Mouse (Mus musculus) hindbrain, embryonic 16.5 days (tissue): ENCODE measurements around the gene Pigf. TPM values are rescaled to one million over a fixed set of nuclear protein-coding genes. Genes with fewer than 3 reads are reported as not detected.
A peak's percentile ranks its signal among the peaks of the same experiment; 100 is the strongest.

Source experiments
- ATAC-seq: fragments of 200-750 bp; cut with Nextera tagmentation; 2 replicates; pipeline ENCODE4 v1.8.0; 2017; ENCODE audit warnings: moderate TSS enrichment, moderate library complexity
- H3K27ac ChIP-seq: fragments of 300-500 bp; sonication (generic); 2 replicates; pipeline ENCODE4 v1.5.1; 2014; ENCODE audit warnings: low read depth, mild to moderate bottlenecking, control low read depth, low read length, moderate library complexity
- H3K27me3 ChIP-seq: fragments of 300-500 bp; sonication (generic); replicated peaks from 2 replicates; pipeline ENCODE4 v1.6.1; 2014; ENCODE audit warnings: low read length; ENCODE audit not compliant: control insufficient read depth, insufficient read depth
- H3K36me3 ChIP-seq: fragments of 300-500 bp; sonication (generic); 2 replicates; pipeline ENCODE4 v1.6.1; 2014; ENCODE audit warnings: mild to moderate bottlenecking, low read length, moderate library complexity, mixed read lengths; ENCODE audit not compliant: control insufficient read depth, insufficient read depth
- H3K4me1 ChIP-seq: fragments of 300-500 bp; sonication (generic); 2 replicates; pipeline ENCODE4 v1.6.1; 2014; ENCODE audit warnings: low read depth, low read length; ENCODE audit not compliant: control insufficient read depth, insufficient read depth
- H3K4me2 ChIP-seq: fragments of 300-500 bp; sonication (generic); 2 replicates; pipeline ENCODE4 v1.6.1; 2014; ENCODE audit warnings: mild to moderate bottlenecking, low read length, control low read depth, moderate library complexity
- H3K4me3 ChIP-seq: fragments of 300-500 bp; sonication (generic); 2 replicates; pipeline ENCODE4 v1.5.1; 2014; ENCODE audit warnings: mild to moderate bottlenecking, low read length, control low read depth, moderate library complexity
- H3K9ac ChIP-seq: fragments of 300-500 bp; sonication (generic); 2 replicates; pipeline ENCODE4 v1.6.1; 2014; ENCODE audit warnings: low read depth, mild to moderate bottlenecking, control low read depth, low read length, moderate library complexity
- H3K9me3 ChIP-seq: fragments of 300-500 bp; sonication (generic); 2 replicates; pipeline ENCODE4 v1.6.1; 2014; ENCODE audit warnings: mild to moderate bottlenecking, low read length, moderate library complexity; ENCODE audit not compliant: control insufficient read depth
- WGBS: fragments of 180-500 bp; shearing (Covaris S2); extraction: QIAGEN DNeasy Blood & Tissue Kit; methylation state at CpG from one replicate; pipeline ENCODE4 v1.1.7; 2014; 5-methylcytosine and 5-hydroxymethylcytosine counted together
- polyA plus RNA-seq: library from polyadenylated mRNA; unstranded; fragments of >200 nt; fragmentation: Nextera tagmentation; extraction: Ambion mirVana; gene quantifications from 2 replicates; pipeline ENCODE4 v1.2.1, GENCODE M21; 2015

Pigf gene
- polyA plus RNA-seq, 1 experiment from 2014 or later, result 35.3 TPM

GRCm38 (mm10) chr17:86991306-86991705 lies 33.9 kb downstream of the Pigf start:
- Histone ChIP-seq H3K4me3 (no peak overlapping the region), H3K9ac (no peak overlapping the region), H3K9me3 (no peaks in the 10 kb centered on the region), H3K27me3 (no peaks in the 10 kb centered on the region), H3K4me1 (peaks cover 10% of the 10 kb centered on the region), H3K36me3 (no peaks in the 10 kb centered on the region), H3K27ac (no peak overlapping the region), H3K4me2 (no peak overlapping the region)
- ATAC-seq, result no peak
- WGBS, result 95% methylated on average over 8 of the region's 8 CpGs

DNA sequence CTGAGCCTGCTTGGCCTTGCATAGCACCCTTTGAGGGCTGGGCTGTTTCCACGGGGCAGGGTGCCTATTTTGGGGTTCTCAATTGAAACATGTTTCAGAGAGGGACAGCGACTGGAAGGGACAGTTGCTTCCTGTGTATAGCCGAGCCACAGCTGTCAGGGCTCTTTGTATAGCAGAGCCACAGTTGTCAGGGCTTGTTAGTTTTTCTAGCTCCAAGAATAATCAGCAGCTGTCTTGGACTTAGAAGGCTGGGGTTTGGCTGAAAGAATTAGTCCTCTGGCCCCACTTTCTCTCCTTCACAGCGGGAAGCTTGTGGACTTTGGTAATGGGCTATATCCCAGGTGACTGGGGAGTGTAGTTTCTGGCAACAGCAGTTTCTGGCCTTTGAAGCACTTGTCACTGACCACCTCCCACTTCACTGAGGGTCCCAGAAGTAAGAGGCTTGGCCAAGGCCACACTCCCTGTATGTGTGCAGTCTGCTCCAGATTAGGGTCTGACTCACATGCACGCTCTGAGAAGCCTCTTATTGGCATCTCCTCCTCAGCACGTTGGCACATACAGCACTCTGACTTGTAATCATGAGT lies 36.5 kb downstream of the Pigf start:
- no peak overlapping the region for H3K27ac ChIP-seq
- WGBS, result 45% methylated on average over 6 of the region's 6 CpGs

GRCm38 (mm10) chr17:86988161-86988560 lies 37.0 kb downstream of the Pigf start:
- peaks cover 11% of the 10 kb centered on the region for H3K4me1 ChIP-seq
- H3K4me2 ChIP-seq, result no peak overlapping the region
- no peak overlapping the region for H3K4me3 ChIP-seq
- no peaks in the 10 kb centered on the region for H3K36me3 ChIP-seq
- H3K27me3 ChIP-seq, result no peaks in the 10 kb centered on the region
- ATAC-seq, result no peak
- no peak overlapping the region for H3K9ac ChIP-seq
- H3K27ac ChIP-seq, result no peak overlapping the region
- H3K9me3 ChIP-seq, result no peaks in the 10 kb centered on the region
- WGBS, result 79% methylated on average over 5 of the region's 5 CpGs

More for the DNA sequence above, 36.5 kb downstream of the Pigf start:
- ATAC-seq, result peak; percentile 68
- Histone ChIP-seq H3K4me2 (no peak overlapping the region), H3K27me3 (no peaks in the 10 kb centered on the region), H3K9me3 (no peaks in the 10 kb centered on the region), H3K9ac (no peak overlapping the region), H3K4me1 (peaks cover 11% of the 10 kb centered on the region), H3K36me3 (no peaks in the 10 kb centered on the region), H3K4me3 (no peak overlapping the region)

GRCm38 (mm10) chr17:86986449-86987138 lies 38.6 kb downstream of the Pigf start:
- H3K9me3 ChIP-seq, result no peaks in the 10 kb centered on the region
- H3K4me3 ChIP-seq, result no peak overlapping the region
- no peaks in the 10 kb centered on the region for H3K36me3 ChIP-seq
- 0 out of 2 replicates have a peak overlapping the region, but pooled peaks have one; percentile 18 for H3K27ac ChIP-seq
- no peak overlapping the region for H3K9ac ChIP-seq
- ATAC-seq, result peak; percentile 16; the same call in 1 of the 2 replicates
- H3K4me1 ChIP-seq, result peaks cover 11% of the 10 kb centered on the region
- no peak overlapping the region for H3K4me2 ChIP-seq
- no peaks in the 10 kb centered on the region for H3K27me3 ChIP-seq
- WGBS, result 37% methylated on average over 17 of the region's 17 CpGs

DNA sequence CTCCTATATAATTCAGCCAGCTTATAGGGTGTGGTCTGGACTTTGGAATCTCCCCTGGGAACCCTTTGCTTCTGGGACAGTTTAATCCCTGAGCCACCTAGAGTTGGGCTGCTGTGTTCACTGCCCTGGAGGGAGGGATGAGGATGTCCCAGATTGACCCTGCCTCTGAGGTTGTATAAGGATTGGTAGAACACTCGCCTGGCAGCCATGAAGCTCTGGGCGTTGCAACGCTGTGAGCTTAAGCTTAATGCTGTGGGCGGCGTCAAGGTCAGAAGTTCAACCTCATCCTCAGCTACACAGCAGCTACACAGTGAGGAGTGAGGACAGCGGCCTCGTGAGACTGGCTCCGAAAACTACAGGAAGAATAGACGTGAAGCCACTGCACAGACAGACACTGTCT lies 42.7 kb downstream of the Pigf start:
- no peak for ATAC-seq

GRCm38 (mm10) chr17:86981701-86982100 lies 43.5 kb downstream of the Pigf start:
- Histone ChIP-seq H3K9me3 (no peaks in the 10 kb centered on the region), H3K4me3 (no peak overlapping the region), H3K27me3 (no peaks in the 10 kb centered on the region), H3K36me3 (0 out of 2 replicates have a peak, but pooled peaks cover 2% of the 10 kb centered on the region), H3K9ac (no peak overlapping the region), H3K27ac (no peak overlapping the region), H3K4me1 (peaks cover 5% of the 10 kb centered on the region), H3K4me2 (no peak overlapping the region)
- ATAC-seq, result no peak
- 100% methylated on average over 2 of the region's 2 CpGs for WGBS

More for the DNA sequence above, 42.7 kb downstream of the Pigf start:
- H3K9me3 ChIP-seq, result no peaks in the 10 kb centered on the region
- peaks cover 11% of the 10 kb centered on the region for H3K4me1 ChIP-seq
- no peak overlapping the region for H3K4me3 ChIP-seq
- H3K27me3 ChIP-seq, result no peaks in the 10 kb centered on the region
- H3K4me2 ChIP-seq, result no peak overlapping the region
- no peak overlapping the region for H3K9ac ChIP-seq
- no peak overlapping the region for H3K27ac ChIP-seq
- 69% methylated on average over 9 of the region's 9 CpGs for WGBS
- H3K36me3 ChIP-seq, result 0 out of 2 replicates have a peak, but pooled peaks cover 2% of the 10 kb centered on the region

DNA sequence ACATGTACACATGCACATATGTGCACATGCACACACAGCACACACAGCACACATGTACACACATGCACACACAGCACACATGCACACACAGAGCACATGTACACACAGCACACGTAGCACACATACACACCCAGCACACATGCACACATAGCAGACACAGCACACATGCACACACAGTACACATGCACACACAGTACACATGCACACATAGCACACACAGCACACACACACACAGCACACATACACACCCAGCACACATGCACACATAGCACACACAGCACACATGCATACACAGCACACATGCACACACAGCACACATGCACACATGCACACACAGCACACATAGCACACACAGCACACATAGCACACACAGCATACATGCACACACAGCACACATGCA lies 44.0 kb downstream of the Pigf start:
- no peak overlapping the region for H3K4me3 ChIP-seq
- H3K36me3 ChIP-seq, result 0 out of 2 replicates have a peak, but pooled peaks cover 2% of the 10 kb centered on the region
- WGBS, result 100% methylated on average over 1 of the region's 1 CpGs
- no peak overlapping the region for H3K4me2 ChIP-seq
- H3K9me3 ChIP-seq, result no peaks in the 10 kb centered on the region
- H3K27ac ChIP-seq, result no peak overlapping the region
- no peak for ATAC-seq
- peaks cover under 1% of the 10 kb centered on the region; the same call in 1 of the 2 replicates for H3K4me1 ChIP-seq
- H3K9ac ChIP-seq, result no peak overlapping the region
- no peaks in the 10 kb centered on the region for H3K27me3 ChIP-seq

DNA sequence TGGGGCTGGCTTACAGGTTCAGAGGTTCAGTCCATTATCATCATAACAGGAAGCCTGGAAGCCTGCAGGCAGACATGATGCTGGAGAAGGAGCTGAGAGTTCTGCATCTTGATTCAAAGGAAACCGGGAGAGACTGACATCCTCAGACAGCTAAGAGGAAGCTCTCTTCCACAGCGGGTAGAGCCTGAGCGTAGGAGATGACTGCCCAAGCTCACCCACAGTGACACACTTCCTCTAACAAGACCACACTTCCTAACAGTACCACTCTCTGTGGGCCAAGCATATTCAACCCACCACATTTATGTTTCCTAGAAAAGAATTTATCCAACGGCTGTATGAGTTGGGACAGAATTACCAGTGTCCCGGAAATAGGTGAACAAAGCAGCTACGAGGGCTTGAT lies 46.7 kb downstream of the Pigf start:
- no peak overlapping the region for H3K4me2 ChIP-seq
- H3K9ac ChIP-seq, result no peak overlapping the region
- H3K27me3 ChIP-seq, result no peaks in the 10 kb centered on the region
- no peak overlapping the region for H3K4me3 ChIP-seq
- no peaks in the 10 kb centered on the region for H3K9me3 ChIP-seq
- no peak overlapping the region for H3K27ac ChIP-seq
- H3K4me1 ChIP-seq, result no peaks in the 10 kb centered on the region
- 0 out of 2 replicates have a peak, but pooled peaks cover 2% of the 10 kb centered on the region for H3K36me3 ChIP-seq
- 89% methylated on average over 6 of the region's 6 CpGs for WGBS
- no peak for ATAC-seq

- H3K27ac ChIP-seq, result no peak overlapping the region
- no peak for ATAC-seq
- no peak overlapping the region for H3K9ac ChIP-seq
- H3K27me3 ChIP-seq, result no peaks in the 10 kb centered on the region
- H3K36me3 ChIP-seq, result 0 out of 2 replicates have a peak, but pooled peaks cover 2% of the 10 kb centered on the region
- H3K4me1 ChIP-seq, result no peaks in the 10 kb centered on the region
- 83% methylated on average over 10 of the region's 10 CpGs for WGBS
- H3K4me2 ChIP-seq, result no peak overlapping the region
- H3K4me3 ChIP-seq, result no peak overlapping the region
- no peaks in the 10 kb centered on the region for H3K9me3 ChIP-seq
Measured at GRCm38 (mm10) chr17:86976387-86976786, 48.8 kb downstream of the Pigf start.
